Mouse (Mus musculus) gastrocnemius, postnatal 25 days (tissue): ENCODE results near the gene Mmab. TPM values are rescaled to one million over a fixed set of nuclear protein-coding genes. Genes with fewer than 3 reads are reported as not detected.

Source experiments
- DNase-seq: peaks from one replicate; pipeline ENCODE4 v3.0.0; 2022
- total RNA-seq, 2 experiments: library from RNA; stranded (reverse); gene quantifications; 1 replicate in 1 of 2; 2 replicates in 1 of 2; pipeline ENCODE4 v1.2.3; 2021

Mmab gene
- total RNA-seq, 2 experiments from 2014 or later = 9.9 to 10.6 TPM

- DNase-seq = no peak
These were observed 15.2 kb downstream of the Mmab start for GRCm38 (mm10) chr5:114428621-114429020.

GRCm38 (mm10) chr5:114426732-114427131, 17.1 kb downstream of the Mmab start:
- DNase-seq = no peak

DNA sequence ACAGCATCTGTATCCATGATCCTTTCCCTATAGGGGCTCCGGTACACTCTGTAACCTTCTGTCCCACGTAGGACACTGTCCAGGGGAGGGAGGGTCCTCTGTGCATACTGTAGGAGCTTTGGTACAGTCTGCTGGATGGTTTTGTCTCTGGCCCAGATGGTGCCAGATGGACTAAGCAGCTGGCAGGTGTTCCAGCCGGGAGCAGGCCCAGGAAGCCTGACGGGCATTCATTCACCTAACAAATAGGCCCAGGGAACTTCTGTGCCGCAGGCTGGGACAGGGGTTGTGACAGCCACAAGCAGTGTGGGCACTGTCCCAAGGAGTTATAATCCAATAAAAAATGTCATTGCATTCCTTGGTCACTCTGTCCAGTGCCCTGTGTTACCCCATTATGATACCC, 19.9 kb downstream of the Mmab start:
- no peak for DNase-seq

GRCm38 (mm10) chr5:114422591-114422990, 21.3 kb downstream of the Mmab start:
- DNase-seq = no peak

DNA sequence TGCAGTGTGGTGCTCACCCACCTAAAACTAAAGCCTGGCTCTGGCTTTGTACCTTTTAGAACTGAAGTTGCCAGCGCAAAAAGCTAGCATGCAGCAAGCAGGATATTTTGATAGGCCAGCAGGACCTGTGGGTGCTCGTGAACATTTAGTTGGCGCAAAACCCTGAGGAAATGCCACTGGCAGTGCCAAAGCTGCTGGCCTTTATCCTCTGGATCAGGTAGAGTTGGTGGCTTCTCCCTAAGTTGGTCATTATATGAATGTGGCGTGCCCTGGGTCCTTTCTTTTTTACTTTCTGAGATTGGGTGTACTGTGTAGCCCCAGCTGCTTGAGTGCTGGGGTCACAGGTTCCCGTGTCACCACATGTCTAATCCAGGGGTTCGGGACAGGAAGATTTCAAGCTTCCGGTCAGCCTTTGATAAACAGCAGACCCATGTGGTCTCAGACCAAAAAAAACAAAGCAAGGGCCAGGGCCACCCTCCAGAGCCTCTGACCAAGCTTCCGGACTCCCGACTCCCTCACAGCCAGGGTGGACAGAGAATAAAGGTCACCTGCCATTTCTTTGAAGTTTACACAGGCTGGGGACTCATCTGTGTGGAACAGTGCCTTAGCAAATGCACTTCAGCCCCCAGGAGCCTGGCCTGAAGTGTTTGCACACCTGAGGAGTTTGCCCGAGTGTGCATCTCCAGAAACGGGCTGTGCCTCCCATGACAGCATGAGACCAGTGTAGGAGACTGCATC, 22.1 kb downstream of the Mmab start:
- no peak for DNase-seq

GRCm38 (mm10) chr5:114418541-114418940, 25.3 kb downstream of the Mmab start:
- DNase-seq = no peak

DNA sequence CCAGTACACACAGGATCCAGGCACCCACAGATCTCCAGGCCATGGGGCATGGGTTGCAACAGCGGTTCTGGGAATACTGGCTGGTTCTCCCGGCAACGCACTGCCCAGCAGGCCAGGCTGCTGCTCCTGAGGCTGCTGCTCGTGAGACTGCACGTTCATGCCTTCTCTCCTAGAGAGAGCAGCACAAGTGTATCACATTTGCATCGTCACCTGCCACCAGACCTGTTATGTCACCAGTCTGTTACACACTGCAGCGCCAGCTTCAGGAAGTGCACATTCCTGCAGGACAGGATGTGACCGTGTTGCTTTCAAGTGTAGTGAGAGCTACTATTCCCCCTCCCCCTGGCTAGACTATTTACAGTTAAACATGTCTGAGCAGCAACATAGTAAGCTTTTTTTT, 27.0 kb downstream of the Mmab start:
- no peak for DNase-seq

DNA sequence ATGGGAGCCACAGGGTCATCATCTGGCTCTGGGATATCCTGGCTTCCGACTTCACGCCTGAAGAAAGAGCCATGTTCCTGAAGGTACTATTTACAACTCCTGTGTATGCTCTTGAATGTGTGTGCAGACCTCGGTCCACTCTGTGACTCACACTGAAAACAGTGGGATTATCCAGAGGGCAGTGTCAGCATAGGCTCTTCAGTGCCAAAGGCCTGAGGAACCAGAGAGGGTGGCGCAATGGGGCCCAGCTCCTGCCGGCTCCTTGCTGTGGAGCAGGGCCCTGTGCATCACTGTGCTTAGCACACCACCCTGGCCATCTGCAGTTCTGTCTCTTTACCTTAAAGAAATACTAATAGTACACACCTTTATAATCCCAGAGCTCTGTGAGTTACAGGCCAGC, 28.3 kb downstream of the Mmab start:
- DNase-seq = no peak

DNA sequence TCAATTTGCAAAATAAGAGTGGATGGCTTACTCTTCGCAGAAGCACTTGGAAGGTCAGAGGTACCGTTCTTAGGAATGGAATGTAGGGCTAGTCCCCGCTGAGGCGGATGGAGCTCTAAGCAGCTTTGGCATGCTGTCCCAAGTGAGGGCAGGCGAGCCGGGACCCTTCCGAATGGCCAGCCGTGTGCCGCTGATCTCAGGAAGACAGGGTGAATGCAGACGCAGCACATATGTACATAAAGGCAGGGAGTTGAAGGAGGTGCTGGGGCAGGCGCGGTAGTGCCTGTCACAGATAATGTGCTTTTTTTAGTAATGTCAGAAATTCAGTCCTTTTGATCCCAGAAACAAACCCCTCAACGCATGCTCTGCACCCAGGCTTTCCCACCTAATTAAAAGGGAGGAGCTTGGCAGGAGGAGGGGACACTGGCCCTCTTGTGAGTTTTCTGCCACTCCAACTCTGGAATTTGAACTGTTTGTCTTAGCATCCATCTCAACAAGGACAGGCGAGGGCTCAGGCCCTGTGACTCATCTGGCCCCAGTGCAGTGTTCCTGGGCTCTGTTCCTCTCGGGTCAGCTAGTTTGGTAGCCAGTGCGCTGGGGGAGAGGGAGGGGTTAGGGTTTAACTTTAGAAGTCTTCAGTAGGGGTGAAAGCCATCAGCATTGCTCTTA, 30.7 kb downstream of the Mmab start:
- peak; percentile 65 for DNase-seq

GRCm38 (mm10) chr5:114412361-114412998, 31.4 kb downstream of the Mmab start:
- no peak for DNase-seq

GRCm38 (mm10) chr5:114410429-114410828, 33.4 kb downstream of the Mmab start:
- DNase-seq = no peak

GRCm38 (mm10) chr5:114408846-114409245, 35.0 kb downstream of the Mmab start:
- DNase-seq = no peak

- DNase-seq = no peak
These were observed 36.0 kb downstream of the Mmab start for GRCm38 (mm10) chr5:114407810-114408209.

DNA sequence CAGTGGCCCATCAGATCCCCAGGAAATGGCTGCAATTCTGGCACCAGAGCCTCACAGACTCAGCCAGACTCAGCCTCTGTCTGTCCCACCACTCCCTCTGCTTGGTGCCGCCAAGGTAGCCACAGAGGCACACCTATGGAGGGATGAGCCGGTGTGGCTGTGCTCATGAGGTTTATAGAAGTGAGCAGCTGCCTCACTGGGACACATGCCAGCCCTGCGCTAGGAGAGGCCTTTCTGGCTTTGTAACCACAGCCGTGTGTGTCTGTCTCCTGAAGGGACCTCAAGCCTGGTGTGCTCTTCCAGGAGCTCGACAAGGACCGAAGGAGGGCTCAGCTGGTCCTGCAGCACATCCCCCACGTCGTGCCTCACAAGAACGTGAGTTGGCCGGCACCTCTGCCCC, 36.6 kb downstream of the Mmab start:
- no peak for DNase-seq

DNA sequence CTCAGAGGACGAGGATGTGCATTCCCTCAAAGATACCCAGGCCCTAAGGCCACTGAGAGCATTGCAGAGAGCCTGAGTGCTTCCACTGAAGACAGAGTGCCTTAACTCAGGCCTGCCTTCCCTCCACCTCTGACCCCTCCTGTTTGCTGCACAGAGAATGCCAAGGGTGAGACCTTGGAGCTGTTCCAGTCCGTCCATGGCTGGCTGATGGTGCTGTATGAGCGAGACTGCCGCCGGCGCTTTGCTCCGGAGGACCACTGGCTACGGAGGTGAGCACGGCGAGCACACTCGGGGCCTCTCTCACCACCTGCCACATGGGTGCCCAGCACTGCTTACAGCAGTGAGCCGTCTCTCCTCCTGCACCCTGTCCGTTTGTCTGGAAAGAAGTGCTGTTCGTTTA, 37.3 kb downstream of the Mmab start:
- no peak for DNase-seq

- DNase-seq = no peak
These were observed 50.7 kb downstream of the Mmab start for GRCm38 (mm10) chr5:114393169-114393568.

GRCm38 (mm10) chr5:114384448-114384847, 59.4 kb downstream of the Mmab start:
- no peak for DNase-seq

- no peak for DNase-seq
These were observed 60.5 kb downstream of the Mmab start for GRCm38 (mm10) chr5:114383184-114383904.
